8 mouse cellular contexts compared by ENCODE assay signal in the genomic region with DNA sequence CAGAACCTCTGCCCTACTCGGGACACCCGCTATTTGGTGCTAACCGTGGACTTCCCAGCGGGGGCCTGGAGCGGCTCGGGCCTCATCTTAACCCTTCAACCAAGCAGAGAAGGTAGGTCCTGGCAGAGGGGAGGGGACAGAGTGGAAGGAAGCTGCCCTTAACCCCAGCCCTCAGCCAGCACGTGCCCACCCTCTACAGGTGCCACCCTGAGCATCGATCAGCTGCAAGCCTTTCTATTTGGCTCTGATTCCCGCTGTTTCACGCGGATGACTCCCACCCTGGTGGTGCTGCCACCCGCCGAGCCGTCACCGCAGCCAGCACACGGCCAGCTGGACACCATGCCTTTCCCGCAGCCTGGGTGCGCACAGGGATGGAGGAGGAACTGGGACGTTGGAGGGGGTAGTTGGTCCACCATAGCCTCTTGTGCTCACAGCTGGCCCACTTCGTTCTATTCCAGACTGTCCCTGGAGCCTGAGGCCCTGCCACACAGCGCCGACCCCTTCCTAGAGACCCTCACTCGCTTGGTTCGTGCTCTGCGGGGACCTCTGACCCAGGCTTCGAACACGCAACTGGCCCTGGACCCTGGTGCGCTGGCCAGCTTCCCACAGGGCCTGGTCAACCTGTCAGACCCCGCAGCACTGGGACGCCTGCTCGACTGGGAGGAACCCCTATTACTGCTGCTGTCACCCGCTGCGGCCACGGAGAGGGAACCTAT. TPM values are rescaled to one million over a fixed set of nuclear protein-coding genes. Genes with fewer than 3 reads are reported as not detected.
DNase-seq lines count a peak whose midpoint lies in the region; ATAC-seq and TF ChIP-seq lines count a peak whose summit lies in the region.

No protein-coding gene starts in this region.

- H3K4me1 ChIP-seq in spleen, adult 2 months (ENCODE audit: control insufficient read depth, insufficient read depth, insufficient read length), result peaks cover 10% of the 10 kb centered on the region
- H3K4me1 ChIP-seq in limb, embryonic 15.5 days, result peaks cover 50% of the 10 kb centered on the region
- no peaks in the 10 kb centered on the region for H3K4me1 ChIP-seq in stomach, postnatal 0 days (replicated peaks; ENCODE audit: control insufficient read depth, insufficient read depth)

- H3K36me3 ChIP-seq in spleen, adult 2 months (ENCODE audit: control insufficient read depth, insufficient read depth, low read length), result peaks cover 29% of the 10 kb centered on the region
- peaks cover 39% of the 10 kb centered on the region for H3K36me3 ChIP-seq in limb, embryonic 15.5 days
- peaks cover 26% of the 10 kb centered on the region for H3K36me3 ChIP-seq in stomach, postnatal 0 days (ENCODE audit: control insufficient read depth, insufficient read depth, low read length)

- H3K4me3 ChIP-seq in spleen, adult 2 months (ENCODE audit: extremely low read depth, insufficient read depth, insufficient read length), result peak overlapping the region; percentile 49; the same call in 1 of the 2 replicates
- H3K4me3 ChIP-seq in limb, embryonic 15.5 days, result peak overlapping the region; percentile 49
- peak overlapping the region; percentile 43 for H3K4me3 ChIP-seq in stomach, postnatal 0 days (ENCODE audit: low read depth, low read length)

- H3K9me3 ChIP-seq in limb, embryonic 15.5 days, result no peaks in the 10 kb centered on the region
- no peaks in the 10 kb centered on the region for H3K9me3 ChIP-seq in stomach, postnatal 0 days (ENCODE audit: control insufficient read depth, low read length)

- WGBS in spleen, adult 2 months, result 67% methylated on average over 34 of the region's 34 CpGs
- 47% methylated on average over 34 of the region's 34 CpGs for WGBS in limb, embryonic 15.5 days
- 49% methylated on average over 31 of the region's 34 CpGs for WGBS in stomach, postnatal 0 days

- no peak for TF ChIP-seq EP300 in stomach, postnatal 0 days (optimal IDR thresholded peaks at IDR 0.05)

- TF ChIP-seq CTCF in spleen, adult 2 months (IDR thresholded peaks at IDR 0.05; ENCODE audit: extremely low read depth, insufficient read depth, insufficient read length, insufficient replicate concordance), result no peak
- no peak for TF ChIP-seq CTCF in stomach, postnatal 0 days (IDR thresholded peaks at IDR 0.05; ENCODE audit: low read depth)

- peak overlapping the region; percentile 35 for H3K9ac ChIP-seq in limb, embryonic 15.5 days
- peak overlapping the region; percentile 58 for H3K9ac ChIP-seq in stomach, postnatal 0 days (ENCODE audit: low read length)

- H3K4me2 ChIP-seq in limb, embryonic 15.5 days, result peak overlapping the region; percentile 95
- H3K4me2 ChIP-seq in stomach, postnatal 0 days (replicated peaks; ENCODE audit: low read depth), result peak overlapping the region; percentile 88

- no peak overlapping the region for H3K27ac ChIP-seq in spleen, adult 2 months (ENCODE audit: insufficient read depth, low read length)
- H3K27ac ChIP-seq in limb, embryonic 15.5 days, result peak overlapping the region; percentile 81
- 0 out of 2 replicates have a peak overlapping the region, but pooled peaks have one; percentile 49 for H3K27ac ChIP-seq in stomach, postnatal 0 days (replicated peaks)

- ATAC-seq in cerebellum, adult (ENCODE audit: insufficient number of reproducible peaks, low FRiP score, low TSS enrichment), result no peak
- no peak for ATAC-seq in limb, embryonic 15.5 days (ENCODE audit: insufficient number of reproducible peaks, low FRiP score, low TSS enrichment, low read depth)
- no peak for ATAC-seq in stomach, postnatal 0 days (ENCODE audit: low FRiP score, low TSS enrichment)

- H3K27me3 ChIP-seq in spleen, adult 2 months (ENCODE audit: control insufficient read depth, insufficient read depth, low read length), result peaks cover 14% of the 10 kb centered on the region
- H3K27me3 ChIP-seq in limb, embryonic 15.5 days, result peaks cover 30% of the 10 kb centered on the region
- no peaks in the 10 kb centered on the region for H3K27me3 ChIP-seq in stomach, postnatal 0 days (ENCODE audit: control insufficient read depth, insufficient read depth, low read length)

- no peak for TF ChIP-seq POLR2A in spleen, adult 2 months (IDR thresholded peaks at IDR 0.05; ENCODE audit: low read depth, low read length)

- peak; percentile 36 to 63 for DNase-seq in cerebellum, postnatal 14 days
- no peak for DNase-seq in spleen, adult 2 months (ENCODE audit: low read depth in 1 of 2, low spot score in 2 of 2)
- DNase-seq in spleen, postnatal 10 days (ENCODE audit: low spot score in 2 of 2), result no peak
- DNase-seq in stomach, postnatal 0 days (ENCODE audit: low spot score), result no peak
- DNase-seq in thymus, postnatal 14 days, result no peak
- DNase-seq in right cerebral cortex, postnatal 25 days, result no peak

RNA-seq across cellular contexts. Expression of a gene that starts 1.5 kb away (rescaled TPM):
- 1.3 and 2.3 TPM in 2 replicates for polyA plus RNA-seq in spleen, adult 2 months (2012; rRNA removed)
- not detected in 2 replicates for polyA plus RNA-seq in limb, embryonic 15.5 days (2015; fragmentation: Nextera tagmentation; extraction: Ambion mirVana)
- polyA plus RNA-seq in stomach, postnatal 0 days (2015; fragmentation: Nextera tagmentation; extraction: Ambion mirVana), result 6.8 and 6.9 TPM in 2 replicates

RNA-seq across cellular contexts. Expression of a gene that starts 6.8 kb away (rescaled TPM):
- not detected in 2 replicates for polyA plus RNA-seq in spleen, adult 2 months (2012; rRNA removed)
- 7.5 and 26.8 TPM in 2 replicates for polyA plus RNA-seq in limb, embryonic 15.5 days (2015; fragmentation: Nextera tagmentation; extraction: Ambion mirVana)
- polyA plus RNA-seq in stomach, postnatal 0 days (2015; fragmentation: Nextera tagmentation; extraction: Ambion mirVana), result 0.86 and 0.96 TPM in 2 replicates

RNA-seq across cellular contexts. Expression of a gene that starts 8.1 kb away (rescaled TPM):
- polyA plus RNA-seq in spleen, adult 2 months (2012; rRNA removed), result 71.8 and 97.5 TPM in 2 replicates
- 119 and 124 TPM in 2 replicates for polyA plus RNA-seq in limb, embryonic 15.5 days (2015; fragmentation: Nextera tagmentation; extraction: Ambion mirVana)
- polyA plus RNA-seq in stomach, postnatal 0 days (2015; fragmentation: Nextera tagmentation; extraction: Ambion mirVana), result 62.0 and 65.8 TPM in 2 replicates

RNA-seq across cellular contexts. Expression of a gene that starts 8.5 kb away (rescaled TPM):
- polyA plus RNA-seq in spleen, adult 2 months (2012; rRNA removed), result 38.7 and 54.3 TPM in 2 replicates
- polyA plus RNA-seq in limb, embryonic 15.5 days (2015; fragmentation: Nextera tagmentation; extraction: Ambion mirVana), result 59.0 and 71.7 TPM in 2 replicates
- 27.7 and 31.8 TPM in 2 replicates for polyA plus RNA-seq in stomach, postnatal 0 days (2015; fragmentation: Nextera tagmentation; extraction: Ambion mirVana)

RNA-seq across cellular contexts. Expression of a gene that starts 20.0 kb away (rescaled TPM):
- 730 and 862 TPM in 2 replicates for polyA plus RNA-seq in spleen, adult 2 months (2012; rRNA removed)
- polyA plus RNA-seq in limb, embryonic 15.5 days (2015; fragmentation: Nextera tagmentation; extraction: Ambion mirVana), result 1,708 and 1,872 TPM in 2 replicates
- 1,070 and 1,103 TPM in 2 replicates for polyA plus RNA-seq in stomach, postnatal 0 days (2015; fragmentation: Nextera tagmentation; extraction: Ambion mirVana)

Comparison
In these comparisons a context has a peak if more than half of its experiments do, and no peak if none do; other contexts are left out.
1. DNase-seq: peak in cerebellum, postnatal 14 days (2 of 2); none in spleen, adult 2 months (0 of 2), spleen, postnatal 10 days (0 of 2), stomach, postnatal 0 days (single experiment), thymus, postnatal 14 days (single experiment) and right cerebral cortex, postnatal 25 days (single experiment).
2. Peak in every context shown above with its lines, with median percentiles within 50 percentile points of each other: H3K4me3 ChIP-seq.